In the genomic region with DNA sequence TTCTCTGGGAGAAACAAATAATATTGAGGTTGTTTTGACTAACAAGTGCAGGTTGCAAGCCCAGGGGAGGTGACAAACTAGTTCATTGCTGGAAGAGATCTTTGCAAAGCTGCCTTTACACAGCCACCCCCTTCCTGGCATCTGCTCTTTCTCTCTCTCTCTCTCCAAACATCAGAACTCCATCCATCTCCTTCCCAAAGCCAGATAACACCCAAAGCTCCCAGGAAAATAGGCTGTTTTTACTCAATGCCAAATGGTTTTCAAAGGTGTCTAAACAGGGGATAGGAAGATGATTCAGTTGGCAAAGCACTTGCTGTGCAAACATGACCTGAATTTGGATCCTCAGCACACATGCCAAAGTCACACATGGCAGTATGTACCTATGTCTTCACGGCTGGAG, we compare ENCODE assay signal across 18 mouse cellular contexts.
"Had no signal": no experiment of that assay in that cellular context is flagged by ENCODE, and none has a peak within 500 bp of the region (broad histone marks: within the 10 kb centered on the region; RNA-seq: fewer than 3 reads in every experiment).

No protein-coding gene starts in this region.

- DNase-seq: liver, postnatal 0 days; lung, adult 2 months; lung, postnatal 14 days; lung, postnatal 36 days; right cerebral cortex, postnatal 14 days; thymus, adult 18-20 months; thymus, postnatal 25 days; thymus, postnatal 4 days had no signal

- H3K4me3 ChIP-seq: liver, embryonic 15.5 days; lung, embryonic 15.5 days; megakaryocyte, embryonic 14.5 days; midbrain, embryonic 13.5 days; midbrain, embryonic 15.5 days; neural tube, embryonic 12.5 days; stomach, embryonic 15.5 days had no signal

- ATAC-seq: liver, postnatal 0 days; lung, postnatal 0 days; midbrain, embryonic 13.5 days; midbrain, embryonic 15.5 days had no signal

- H3K27ac ChIP-seq: liver, embryonic 15.5 days; lung, embryonic 15.5 days; macrophage; midbrain, embryonic 13.5 days; midbrain, embryonic 15.5 days; neural tube, embryonic 12.5 days; stomach, embryonic 15.5 days; stomach, postnatal 0 days had no signal
